Mouse (Mus musculus) induced T-regulatory cell, adult 2 months (primary cell): ENCODE data around the gene Rnf130.

Experiments used
- DNase-seq: peaks from one replicate; pipeline ENCODE4 v3.0.0-alpha.2; 2012; ENCODE audit warnings: low read depth

Gene Rnf130

GRCm38 (mm10) chr11:50024833-50025720 is at the start of gene Rnf130:
Gene Rnf130, plus strand, starts transcription at chr11:50025346.
- DNase-seq: peak; percentile 91

- DNase-seq: peak; percentile 75
Observed at GRCm38 (mm10) chr11:49977963-49978568, 47.1 kb upstream of the Rnf130 start.

- no peak for DNase-seq
Observed at GRCm38 (mm10) chr11:49978935-49979334, 46.2 kb upstream of the Rnf130 start.

DNA sequence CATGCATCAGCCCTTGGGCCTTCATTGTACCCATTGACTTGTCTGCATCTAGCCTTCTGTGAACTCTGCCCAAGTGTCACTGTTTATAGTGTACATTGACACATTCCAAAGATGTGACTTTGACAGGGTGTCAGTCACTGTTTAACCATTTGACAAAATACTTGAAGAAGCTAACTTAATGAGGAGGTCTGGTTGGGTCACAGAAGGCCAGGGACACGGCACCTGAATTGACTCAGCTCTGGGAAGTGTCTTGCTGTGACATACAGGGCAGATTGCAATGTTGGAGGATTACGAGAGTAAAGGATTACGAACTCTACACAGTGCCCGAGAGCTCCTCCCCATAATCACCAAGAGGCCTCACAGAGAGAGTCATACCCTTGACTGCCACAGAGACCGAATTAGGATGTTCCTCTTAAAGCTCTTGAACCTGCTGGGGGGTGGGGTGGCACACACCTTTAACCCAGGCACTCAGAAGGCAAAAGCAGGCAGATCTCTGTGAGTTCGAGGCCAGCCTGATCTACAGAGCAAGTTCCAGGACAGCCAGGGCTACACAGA is 44.4 kb upstream of the Rnf130 start:
- DNase-seq: no peak

DNA sequence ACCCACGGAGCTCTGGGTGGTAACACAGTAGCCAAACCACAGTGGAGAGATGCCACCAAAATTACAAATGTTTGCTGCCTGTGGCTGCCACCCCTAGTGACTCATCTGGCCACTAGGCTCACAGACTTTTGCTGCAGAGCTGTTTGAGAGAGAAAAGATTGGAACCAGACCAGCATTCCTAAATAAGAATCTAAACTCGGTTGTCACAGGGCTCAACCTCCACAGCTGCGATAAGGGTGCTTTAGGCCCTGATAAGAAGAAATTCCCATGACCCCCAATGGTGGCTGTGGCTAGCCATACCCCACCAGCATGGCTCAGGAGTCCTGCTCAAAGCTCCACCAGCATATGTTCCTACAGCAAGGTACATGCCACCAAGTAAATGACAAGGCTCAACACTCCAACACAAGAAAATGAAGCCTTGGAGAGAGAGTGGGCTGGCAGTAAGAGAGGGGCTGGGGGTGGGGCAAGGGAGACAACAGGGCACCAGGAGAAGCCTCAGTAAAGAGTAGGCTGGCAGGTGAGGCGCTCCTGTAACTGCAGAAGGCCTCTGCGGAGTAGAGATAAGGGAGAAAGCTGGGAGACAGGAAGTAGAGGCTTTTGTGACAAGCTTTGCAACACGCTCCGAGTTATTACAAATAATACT is 43.7 kb upstream of the Rnf130 start:
- peak; percentile 31 for DNase-seq

DNA sequence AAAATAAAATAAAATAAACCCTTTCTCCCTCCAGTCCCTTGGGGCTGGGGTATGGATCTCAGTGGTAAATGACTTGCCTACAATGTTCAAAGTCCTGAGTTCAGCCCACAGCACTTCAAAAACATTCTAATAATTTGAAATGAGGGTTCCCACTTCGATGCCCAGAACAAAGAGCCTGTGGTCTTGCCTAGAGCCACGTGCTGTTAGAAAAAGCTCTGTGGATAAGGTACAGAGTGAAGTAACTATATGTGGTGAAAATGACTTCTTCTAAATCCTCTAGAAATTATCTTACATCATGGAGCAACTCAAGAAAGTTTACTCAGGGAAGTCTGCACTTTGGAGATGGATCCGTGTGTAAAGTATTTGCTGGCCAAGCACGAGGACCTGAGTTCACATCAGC is 43.1 kb upstream of the Rnf130 start:
- no peak for DNase-seq

GRCm38 (mm10) chr11:49982881-49983280 is 42.3 kb upstream of the Rnf130 start:
- peak; percentile 73 for DNase-seq

GRCm38 (mm10) chr11:49983875-49984552 is 41.1 kb upstream of the Rnf130 start:
- DNase-seq: peak; percentile 80

DNA sequence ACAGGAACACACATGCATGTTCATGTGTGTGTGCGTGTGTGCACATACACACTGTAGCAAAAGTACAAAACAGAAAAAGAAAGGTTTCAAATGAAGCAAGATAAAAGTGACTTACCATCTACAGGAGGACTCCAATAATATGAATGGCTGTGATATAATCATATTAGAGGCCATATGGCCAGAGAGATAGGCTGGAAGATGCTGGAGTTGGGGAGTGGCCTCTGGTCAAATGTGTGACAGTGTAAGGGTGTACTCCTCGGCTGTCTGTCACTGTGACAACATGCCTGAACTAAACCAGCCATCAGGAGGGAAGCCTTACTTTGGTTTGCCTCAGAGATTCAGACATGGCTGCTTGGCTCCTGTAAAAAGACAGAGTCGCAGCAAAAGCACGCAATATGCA is 40.1 kb upstream of the Rnf130 start:
- DNase-seq: no peak

DNA sequence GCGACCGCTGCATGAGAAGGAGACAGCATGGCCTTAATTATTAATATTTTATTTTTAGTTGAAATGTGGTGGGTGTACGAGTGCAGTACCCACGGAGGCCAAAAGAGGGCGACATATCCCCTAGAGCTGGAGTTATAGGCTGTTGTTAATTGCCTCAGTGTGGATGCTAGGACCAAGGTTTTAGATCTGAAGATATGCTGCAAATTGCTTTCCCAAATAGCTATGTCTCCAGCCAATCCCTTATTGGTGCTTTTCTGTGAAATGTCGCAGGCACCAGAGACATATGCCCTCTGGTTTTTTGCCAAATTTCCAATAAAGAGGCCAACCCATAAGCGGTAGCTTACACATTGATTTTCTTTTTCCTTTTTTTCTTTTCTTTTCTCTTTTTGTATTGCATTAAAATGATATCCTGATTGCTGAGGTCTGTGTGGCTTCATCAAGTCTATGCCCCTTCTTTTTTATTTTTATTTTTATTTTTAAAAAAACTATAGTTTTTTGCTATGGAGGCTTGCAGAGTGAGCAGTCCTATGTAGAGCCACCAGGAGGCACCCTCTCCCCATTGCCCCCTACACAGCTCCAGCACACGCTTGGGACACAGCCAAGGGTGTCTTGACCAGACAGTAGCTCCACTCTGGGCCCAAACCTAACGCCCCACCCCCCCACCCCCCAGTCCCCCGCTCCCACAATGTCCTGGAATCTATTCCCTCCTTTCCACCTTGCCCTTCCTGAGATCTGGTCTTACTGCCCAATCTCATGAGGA is 38.7 kb upstream of the Rnf130 start:
- DNase-seq: peak; percentile 83

DNA sequence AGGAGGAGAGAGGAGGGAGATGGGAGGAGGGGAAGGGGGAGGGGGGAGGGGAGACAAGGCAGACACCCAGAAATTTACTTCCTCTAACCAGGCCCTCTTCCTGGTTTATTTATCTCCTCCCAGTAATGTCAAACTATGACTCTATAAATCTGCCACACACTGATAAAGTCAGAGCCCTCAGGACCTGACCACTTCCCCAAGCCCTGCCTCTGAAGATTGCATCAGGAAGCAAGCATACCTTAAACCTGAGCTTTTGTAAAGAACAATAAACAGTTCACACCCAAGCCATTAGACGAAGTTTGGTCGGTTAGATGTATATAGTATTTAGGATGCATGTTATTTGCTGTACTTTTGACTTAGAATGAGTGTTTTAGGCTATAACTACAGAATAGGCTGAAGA is 30.6 kb upstream of the Rnf130 start:
- peak; percentile 39 for DNase-seq

DNA sequence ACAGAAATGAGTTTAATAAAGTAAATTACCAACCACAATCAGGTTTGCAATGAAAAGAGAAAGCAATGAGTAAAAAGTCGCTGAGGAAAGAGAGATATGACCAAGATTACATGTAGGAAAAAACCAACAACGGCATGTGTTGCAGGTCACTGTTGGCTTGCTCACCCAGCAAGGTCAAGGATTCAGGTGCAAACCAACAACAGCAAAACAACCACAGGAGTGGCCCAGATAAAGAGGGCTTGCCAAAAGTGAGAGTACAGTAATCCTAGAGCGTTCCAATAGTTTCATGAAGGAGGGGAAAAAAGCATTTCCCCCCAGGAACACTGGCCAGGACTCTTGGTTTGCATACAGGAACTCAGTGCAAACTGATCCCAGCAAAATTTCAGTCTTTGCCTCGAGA is 28.7 kb upstream of the Rnf130 start:
- no peak for DNase-seq

DNA sequence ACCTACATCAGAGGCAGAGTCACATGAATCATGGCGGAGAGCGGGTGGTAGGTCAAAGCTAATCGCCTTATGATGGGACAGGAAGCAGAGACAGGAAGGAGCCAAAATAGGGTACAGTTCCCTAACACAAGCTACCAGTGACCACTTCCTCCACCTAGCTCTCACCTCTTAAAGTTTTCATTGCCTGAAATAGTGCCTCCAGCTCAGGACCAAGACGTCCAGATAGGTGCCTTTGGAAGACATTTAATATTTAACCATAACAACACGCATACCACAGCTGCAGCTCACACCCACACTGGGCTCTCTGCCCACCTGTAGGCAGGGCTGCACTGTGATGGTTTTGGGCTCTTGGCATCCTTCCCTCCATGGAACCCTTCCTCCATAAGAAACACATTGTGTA is 27.8 kb upstream of the Rnf130 start:
- peak; percentile 28 for DNase-seq

- no peak for DNase-seq
Observed at GRCm38 (mm10) chr11:50002853-50003252, 22.3 kb upstream of the Rnf130 start.

DNA sequence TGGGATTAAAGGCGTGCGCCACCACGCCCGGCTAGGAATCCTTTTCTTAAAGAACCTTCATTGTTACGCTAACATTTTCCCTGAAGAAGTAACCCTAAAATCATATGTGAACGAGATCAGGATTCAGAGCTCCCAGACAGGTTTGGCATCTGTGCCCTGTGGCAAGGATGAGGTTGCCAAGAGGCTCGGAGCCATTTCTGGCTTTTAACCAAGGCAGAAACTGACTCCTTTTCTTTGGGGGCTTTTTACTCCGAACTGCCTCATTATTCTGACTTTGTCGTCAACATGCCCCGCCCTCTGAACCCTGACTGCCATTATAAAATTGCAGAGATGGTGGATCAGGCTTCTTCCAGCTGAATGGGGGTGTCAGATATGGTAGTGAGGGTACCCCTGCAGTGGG is 17.4 kb upstream of the Rnf130 start:
- DNase-seq: no peak

- no peak for DNase-seq
Observed at GRCm38 (mm10) chr11:50008231-50008630, 16.9 kb upstream of the Rnf130 start.

DNA sequence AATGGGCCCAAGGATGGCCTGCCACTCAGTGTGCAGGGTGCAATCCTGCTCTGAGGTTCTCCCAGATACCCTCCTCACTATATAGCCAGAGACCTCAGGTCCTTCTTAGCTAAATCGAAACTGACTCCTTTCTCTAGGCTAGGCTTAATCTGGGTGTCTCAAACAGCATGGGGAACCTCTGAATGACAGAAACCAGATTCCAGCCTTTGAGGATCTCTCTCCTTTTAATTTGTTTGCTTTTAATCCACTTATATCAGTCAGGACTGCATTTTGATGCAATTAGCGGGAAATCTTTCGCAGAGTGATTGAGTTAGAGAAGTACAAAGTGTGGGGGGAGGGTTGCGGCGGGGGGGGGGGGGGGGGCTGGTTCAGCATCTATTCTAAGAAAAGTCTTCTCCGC is 12.1 kb upstream of the Rnf130 start:
- DNase-seq: no peak

DNA sequence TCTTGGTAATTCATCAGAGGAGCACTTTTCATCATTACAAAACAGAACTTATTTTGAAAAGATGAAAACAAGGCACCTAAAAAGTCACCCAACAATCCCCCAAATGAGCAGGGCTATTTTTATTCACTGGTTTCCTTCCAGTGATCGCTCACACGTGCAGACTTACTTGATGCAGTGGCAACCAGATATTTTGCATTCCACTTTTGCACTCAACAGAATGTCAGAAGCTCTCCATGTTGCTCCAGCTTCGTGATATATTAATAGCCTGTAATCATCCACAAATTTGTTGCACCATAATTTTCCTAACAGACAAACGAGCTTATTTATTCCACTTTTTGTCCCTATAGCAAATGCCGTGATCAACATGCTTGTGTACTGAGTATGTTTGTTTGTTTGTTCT is 8.6 kb upstream of the Rnf130 start:
- no peak for DNase-seq

- DNase-seq: no peak
Observed at GRCm38 (mm10) chr11:50017511-50017910, 7.6 kb upstream of the Rnf130 start.

DNA sequence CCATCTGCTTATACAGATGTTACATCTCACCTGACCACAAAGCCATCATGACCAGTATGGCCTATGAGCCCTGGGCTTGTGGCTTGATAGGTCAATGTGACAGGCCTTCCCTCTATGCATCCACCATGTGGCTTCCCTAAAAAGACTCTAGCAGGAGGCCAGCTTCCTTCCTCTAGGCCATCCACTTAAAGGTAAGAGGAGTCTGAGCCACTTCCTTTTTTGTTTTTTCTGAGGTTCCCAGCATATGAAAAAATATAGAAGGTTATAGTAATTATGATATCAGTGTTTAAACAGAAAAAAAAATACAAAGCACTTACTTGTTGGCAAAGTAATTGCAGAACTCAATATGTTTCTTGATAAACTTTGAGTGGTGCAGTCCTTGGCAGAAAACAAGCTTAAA is 6.3 kb upstream of the Rnf130 start:
- no peak for DNase-seq

GRCm38 (mm10) chr11:50022085-50022484 is 3.1 kb upstream of the Rnf130 start:
- DNase-seq: no peak
